1 mouse cellular context compared by ENCODE assay signal in the genomic region with DNA sequence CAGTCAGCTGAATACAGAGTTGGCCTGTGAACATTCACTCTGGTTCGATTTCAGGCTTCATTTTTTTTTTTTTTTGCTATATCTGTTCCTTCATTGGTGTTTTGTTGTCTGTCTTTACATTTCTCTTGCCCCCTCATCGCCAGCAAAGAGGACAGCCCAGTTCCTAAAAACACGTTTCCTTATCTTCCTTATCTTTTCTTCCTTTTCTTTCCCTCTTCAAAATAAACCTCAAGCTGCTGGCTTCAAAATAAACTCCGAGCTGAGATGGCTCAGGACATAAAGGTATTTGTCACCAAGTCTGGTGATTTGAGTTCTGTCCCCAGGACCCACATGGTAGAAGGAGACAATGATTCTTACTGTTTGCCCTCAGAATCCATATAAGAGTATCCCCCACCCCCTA.
TF ChIP-seq lines count a peak whose summit lies in the region.

No protein-coding gene starts in this region.

TF ChIP-seq in MEL, 35 proteins besides CTCF, POLR2A, EP300 and RAD21 (continued from another document):
- TF ChIP-seq JUND (IDR thresholded peaks at IDR 0.05; ENCODE audit: low read depth, low read length), result no peak
- no peak for TF ChIP-seq HCFC1 (IDR thresholded peaks at IDR 0.05; ENCODE audit: low read depth, low read length)
- TF ChIP-seq ZNF384 (IDR thresholded peaks at IDR 0.05; ENCODE audit: low read depth, low read length), result peak; percentile 60; the same call in 1 of the 2 replicates
- peak; percentile 78; the same call in 1 of the 2 replicates for TF ChIP-seq CHD1 (IDR thresholded peaks at IDR 0.05; ENCODE audit: low read depth, low read length)
- no peak for TF ChIP-seq MEF2A (IDR thresholded peaks at IDR 0.05; ENCODE audit: extremely low read depth, insufficient replicate concordance, low read depth, low read length, poor library complexity, severe bottlenecking)
- TF ChIP-seq MAZ (IDR thresholded peaks at IDR 0.05; ENCODE audit: low read depth, low read length), result no peak
- TF ChIP-seq MAFK (IDR thresholded peaks at IDR 0.05; ENCODE audit: borderline replicate concordance, low read depth, low read length), result no peak
- no peak for TF ChIP-seq ETS1 (IDR thresholded peaks at IDR 0.05; ENCODE audit: low read depth, low read length)
- no peak for TF ChIP-seq ELF1 (IDR thresholded peaks at IDR 0.05; ENCODE audit: low read depth, low read length)
